ENCODE assay signal across 8 mouse cellular contexts in genomic region chr10:128744680-128745601, GRCm38 (mm10). TPM values are rescaled to one million over a fixed set of nuclear protein-coding genes. Genes with fewer than 3 reads are reported as not detected.
DNase-seq lines count a peak whose midpoint lies in the region; ATAC-seq and TF ChIP-seq lines count a peak whose summit lies in the region.

Dgka (minus strand) TSS chr10:128744855.

- no peaks in the 10 kb centered on the region for H3K27me3 ChIP-seq in C2C12 (ENCODE audit: control insufficient read depth, insufficient read depth, insufficient read length)
- peaks cover 38% of the 10 kb centered on the region for H3K27me3 ChIP-seq in hindbrain, embryonic 14.5 days (ENCODE audit: control insufficient read depth, insufficient read depth, low read length)
- peaks cover 39% of the 10 kb centered on the region for H3K27me3 ChIP-seq in liver, embryonic 14.5 days (ENCODE audit: control insufficient read depth, insufficient read depth, low read length)
- peaks cover 39% of the 10 kb centered on the region for H3K27me3 ChIP-seq in neural tube, embryonic 12.5 days (replicated peaks)

- peaks cover 15% of the 10 kb centered on the region for H3K79me3 ChIP-seq in C2C12 (ENCODE audit: low read depth)

- H3K36me3 ChIP-seq in C2C12 (ENCODE audit: control insufficient read depth, insufficient read depth): no peaks in the 10 kb centered on the region
- no peaks in the 10 kb centered on the region for H3K36me3 ChIP-seq in hindbrain, embryonic 14.5 days (replicated peaks; ENCODE audit: control insufficient read depth, insufficient read depth)
- H3K36me3 ChIP-seq in liver, embryonic 14.5 days (replicated peaks; ENCODE audit: control insufficient read depth, insufficient read depth, low read depth): no peaks in the 10 kb centered on the region
- H3K36me3 ChIP-seq in neural tube, embryonic 12.5 days: no peaks in the 10 kb centered on the region

- no peak for ATAC-seq in hindbrain, embryonic 14.5 days (ENCODE audit: low FRiP score)
- no peak for ATAC-seq in liver, embryonic 14.5 days (ENCODE audit: insufficient read depth)
- ATAC-seq in neural tube, embryonic 12.5 days (ENCODE audit: low FRiP score, low read depth): no peak

- TF ChIP-seq EP300 in liver, embryonic 14.5 days (IDR thresholded peaks at IDR 0.05; ENCODE audit: low read depth): no peak

- H3K27ac ChIP-seq in embryonic fibroblast, embryonic 13.5 days (ENCODE audit: insufficient read depth, low read length): peak within 1 kb of the TSS; percentile 16
- no peak within 1 kb of the TSS for H3K27ac ChIP-seq in hindbrain, embryonic 14.5 days
- H3K27ac ChIP-seq in liver, embryonic 14.5 days: no peak within 1 kb of the TSS
- H3K27ac ChIP-seq in neural tube, embryonic 12.5 days: no peak within 1 kb of the TSS

- H3K9me3 ChIP-seq in hindbrain, embryonic 14.5 days (ENCODE audit: control insufficient read depth, low read length): no peaks in the 10 kb centered on the region
- H3K9me3 ChIP-seq in liver, embryonic 14.5 days (ENCODE audit: control insufficient read depth, low read length): no peaks in the 10 kb centered on the region
- H3K9me3 ChIP-seq in neural tube, embryonic 12.5 days: no peaks in the 10 kb centered on the region

- TF ChIP-seq POLR2A in embryonic fibroblast, embryonic 13.5 days (IDR thresholded peaks at IDR 0.05; ENCODE audit: low read depth, low read length): peak; percentile 42; the same call in 1 of the 2 replicates

- H3K79me2 ChIP-seq in C2C12 (ENCODE audit: control insufficient read depth, insufficient read depth): peaks cover 22% of the 10 kb centered on the region

- no peak for TF ChIP-seq CTCF in C2C12 (IDR thresholded peaks at IDR 0.05; ENCODE audit: control insufficient read depth, insufficient read depth, insufficient read length)
- TF ChIP-seq CTCF in embryonic fibroblast, embryonic 13.5 days (IDR thresholded peaks at IDR 0.05; ENCODE audit: borderline replicate concordance, insufficient read depth, low read length): no peak
- no peak for TF ChIP-seq CTCF in liver, embryonic 14.5 days (IDR thresholded peaks at IDR 0.05; ENCODE audit: low read depth)

- intact Hi-C loops in left cerebral cortex, postnatal 10 days (cut with DNase I): loop anchor here (5.0 to 10.0 kb wide), 3 partner anchors 38 to 230 kb away; partner anchors contain the start of genes Cdk2 and Gdf11

- peak within 1 kb of the TSS; percentile 91 for H3ac ChIP-seq in C2C12 (ENCODE audit: control insufficient read depth, insufficient read length, low read depth)

- H3K9ac ChIP-seq in hindbrain, embryonic 14.5 days: peak within 1 kb of the TSS; percentile 83
- H3K9ac ChIP-seq in liver, embryonic 14.5 days (replicated peaks): peak within 1 kb of the TSS; percentile 27; the same call in 1 of the 2 replicates
- peak within 1 kb of the TSS; percentile 64 for H3K9ac ChIP-seq in neural tube, embryonic 12.5 days

- peak within 1 kb of the TSS; percentile 97 for H3K4me2 ChIP-seq in hindbrain, embryonic 14.5 days (replicated peaks)
- H3K4me2 ChIP-seq in liver, embryonic 14.5 days (ENCODE audit: low read depth): peak within 1 kb of the TSS; percentile 60
- peak within 1 kb of the TSS; percentile 78 for H3K4me2 ChIP-seq in neural tube, embryonic 12.5 days (replicated peaks)

- WGBS in hindbrain, embryonic 14.5 days: 24% methylated on average over 18 of the region's 18 CpGs
- WGBS in liver, embryonic 14.5 days (ENCODE audit: insufficient replicate concordance): 21% methylated on average over 18 of the region's 18 CpGs
- WGBS in neural tube, embryonic 12.5 days: 28% methylated on average over 18 of the region's 18 CpGs

- H3K4me3 ChIP-seq in C2C12 (ENCODE audit: insufficient read depth, poor library complexity, severe bottlenecking): peak within 1 kb of the TSS; percentile 33
- H3K4me3 ChIP-seq in embryonic fibroblast, embryonic 13.5 days (ENCODE audit: insufficient read depth, low read length): peak within 1 kb of the TSS; percentile 70
- H3K4me3 ChIP-seq in hindbrain, embryonic 14.5 days (replicated peaks; ENCODE audit: low read length): peak within 1 kb of the TSS; percentile 70
- H3K4me3 ChIP-seq in liver, embryonic 14.5 days (ENCODE audit: insufficient read depth in 1 of 2, low read depth in 2 of 2, low read length in 2 of 2): peak within 1 kb of the TSS; percentile 42 to 71
- peak within 1 kb of the TSS; percentile 56 for H3K4me3 ChIP-seq in neural tube, embryonic 12.5 days

- DNase-seq in MEL-GATA-1-ER (ENCODE audit: extremely low read depth, low read depth): peak; percentile 53
- peak; percentile 34 for DNase-seq in hindbrain, embryonic 14.5 days (ENCODE audit: low spot score)
- DNase-seq in liver, embryonic 14.5 days (ENCODE audit: low read depth in 3 of 3, low spot score in 3 of 3): no peak
- DNase-seq in left cerebral cortex, postnatal 10 days (ENCODE audit: extremely low spot score in 1 of 2, low spot score in 2 of 2): no peak
- DNase-seq in cerebellum, postnatal 4 days (ENCODE audit: low spot score in 2 of 2): no peak

- peaks cover 3% of the 10 kb centered on the region; the same call in 1 of the 2 replicates for H3K4me1 ChIP-seq in embryonic fibroblast, embryonic 13.5 days (ENCODE audit: control insufficient read depth, insufficient read depth, low read length)
- peaks cover 30% of the 10 kb centered on the region for H3K4me1 ChIP-seq in hindbrain, embryonic 14.5 days (replicated peaks; ENCODE audit: control insufficient read depth, insufficient read depth, low read length)
- peaks cover 11 to 38% of the 10 kb centered on the region in 2 experiments for H3K4me1 ChIP-seq in liver, embryonic 14.5 days (replicated peaks; ENCODE audit: control insufficient read depth in 2 of 2, insufficient read depth in 2 of 2, low read length in 1 of 2)
- peaks cover 18% of the 10 kb centered on the region for H3K4me1 ChIP-seq in neural tube, embryonic 12.5 days

TF ChIP-seq in C2C12, 6 proteins besides CTCF, POLR2A, EP300 and RAD21:
- TF ChIP-seq FOSL1 (IDR thresholded peaks at IDR 0.05; ENCODE audit: insufficient read depth, low read length, poor library complexity, severe bottlenecking) (no peak), CEBPB (IDR thresholded peaks at IDR 0.05; ENCODE audit: low read depth) (no peak), MYOG (IDR thresholded peaks at IDR 0.05; ENCODE audit: control insufficient read depth, extremely low read depth, insufficient read length) (no peak), MAX (IDR thresholded peaks at IDR 0.05) (no peak), MYOD1 (IDR thresholded peaks at IDR 0.05; ENCODE audit: control insufficient read depth, insufficient read length, low read depth) (no peak)

RNA-seq across cellular contexts. Expression of gene Dgka, which starts in this region (rescaled TPM):
- polyA plus RNA-seq in C2C12 (2012; fragmentation: generic; extraction: Trizol): 7.3 TPM
- 14.6 and 19.0 TPM in 2 replicates for polyA plus RNA-seq in embryonic fibroblast, embryonic 13.5 days (2011; ENCODE audit: insufficient read length, low read depth, missing spikeins)
- polyA plus RNA-seq in hindbrain, embryonic 14.5 days (2014; fragmentation: Nextera tagmentation; extraction: Ambion mirVana): 6.9 and 7.7 TPM in 2 replicates
- polyA plus RNA-seq in liver, embryonic 14.5 days (2012; rRNA removed): 1.4 and 1.6 TPM in 2 replicates
- polyA plus RNA-seq in liver, embryonic 14.5 days (2014; fragmentation: Nextera tagmentation; extraction: Ambion mirVana): 2.0 and 2.1 TPM in 2 replicates
- 5.5 and 6.8 TPM in 2 replicates for polyA plus RNA-seq in neural tube, embryonic 12.5 days (2016; fragmentation: Nextera tagmentation; extraction: Ambion mirVana)
- total RNA-seq in left cerebral cortex, postnatal 10 days (2021): 1 to 10 TPM; 5.7 to 5.8 TPM

Comparison
In these comparisons a context has a peak if more than half of its experiments do, and no peak if none do; other contexts are left out.
1. DNase-seq: peak in MEL-GATA-1-ER (single experiment) and hindbrain, embryonic 14.5 days (single experiment); none in liver, embryonic 14.5 days (0 of 3), left cerebral cortex, postnatal 10 days (0 of 2) and cerebellum, postnatal 4 days (0 of 2).
2. H3K9ac ChIP-seq: peak in every context shown above with its lines; median percentile 83 in hindbrain, embryonic 14.5 days; 64 in neural tube, embryonic 12.5 days; 27 in liver, embryonic 14.5 days.
3. Peak in every context shown above with its lines, with median percentiles within 50 percentile points of each other: H3K4me3 ChIP-seq and H3K4me2 ChIP-seq.